Mouse (Mus musculus): ENCODE measurements around the gene Prap1. TPM values are rescaled to one million over a fixed set of nuclear protein-coding genes. Genes with fewer than 3 reads are reported as not detected.

The Prap1 gene
- polyA plus RNA-seq, 1 experiment from 2014 or later: not detected

- peaks cover 5% of the 10 kb centered on the region for H3K4me1 ChIP-seq (ENCODE audit: control insufficient read depth, insufficient read depth, low read length)
- ATAC-seq (ENCODE audit: insufficient number of reproducible peaks, low FRiP score, low TSS enrichment, low read depth) (no peak), DNase-seq (ENCODE audit: low spot score) (no peak)
- H3K9me3 ChIP-seq (ENCODE audit: control insufficient read depth, low read length): no peaks in the 10 kb centered on the region
- H3K27ac ChIP-seq (replicated peaks; ENCODE audit: low read depth, low read length): no peak overlapping the region
- peak overlapping the region; percentile 79 for H3K9ac ChIP-seq (ENCODE audit: low read length)
- no peaks in the 10 kb centered on the region for H3K36me3 ChIP-seq (ENCODE audit: control insufficient read depth, insufficient read depth, low read length)
- WGBS: 21% methylated on average over 7 of the region's 7 CpGs
- peak overlapping the region; percentile 86 for H3K4me2 ChIP-seq (ENCODE audit: low read depth, severe bottlenecking)
- peak overlapping the region; percentile 43 for H3K4me3 ChIP-seq (ENCODE audit: low read depth, low read length)
- H3K27me3 ChIP-seq (ENCODE audit: control insufficient read depth, insufficient read depth, low read length): peaks cover 62% of the 10 kb centered on the region
These were observed 34.7 kb upstream of the Prap1 start for GRCm38 (mm10) chr7:140058528-140058927.

GRCm38 (mm10) chr7:140059601-140060000 lies 33.6 kb upstream of the Prap1 start:
- Histone ChIP-seq H3K4me2 (ENCODE audit: low read depth, severe bottlenecking) (no peak overlapping the region), H3K4me1 (ENCODE audit: control insufficient read depth, insufficient read depth, low read length) (peaks cover 5% of the 10 kb centered on the region), H3K27ac (replicated peaks; ENCODE audit: low read depth, low read length) (no peak overlapping the region), H3K27me3 (ENCODE audit: control insufficient read depth, insufficient read depth, low read length) (peaks cover 66% of the 10 kb centered on the region), H3K9me3 (ENCODE audit: control insufficient read depth, low read length) (no peaks in the 10 kb centered on the region), H3K36me3 (ENCODE audit: control insufficient read depth, insufficient read depth, low read length) (no peaks in the 10 kb centered on the region), H3K9ac (ENCODE audit: low read length) (no peak overlapping the region), H3K4me3 (ENCODE audit: low read depth, low read length) (no peak overlapping the region)
- 35% methylated on average over 4 of the region's 4 CpGs for WGBS
- no peak for ATAC-seq (ENCODE audit: insufficient number of reproducible peaks, low FRiP score, low TSS enrichment, low read depth)
- no peak for DNase-seq (ENCODE audit: low spot score)

GRCm38 (mm10) chr7:140060936-140061831 lies 32.0 kb upstream of the Prap1 start:
- H3K9ac ChIP-seq (ENCODE audit: low read length): peak overlapping the region; percentile 46
- peak overlapping the region; percentile 34 for H3K4me3 ChIP-seq (ENCODE audit: low read depth, low read length)
- H3K9me3 ChIP-seq (ENCODE audit: control insufficient read depth, low read length): no peaks in the 10 kb centered on the region
- ATAC-seq (ENCODE audit: insufficient number of reproducible peaks, low FRiP score, low TSS enrichment, low read depth) (no peak), DNase-seq (ENCODE audit: low spot score) (peak; percentile 70)
- H3K27me3 ChIP-seq (ENCODE audit: control insufficient read depth, insufficient read depth, low read length): peaks cover 63% of the 10 kb centered on the region
- 1% methylated on average over 47 of the region's 47 CpGs for WGBS
- H3K36me3 ChIP-seq (ENCODE audit: control insufficient read depth, insufficient read depth, low read length): no peaks in the 10 kb centered on the region
- no peak overlapping the region for H3K27ac ChIP-seq (replicated peaks; ENCODE audit: low read depth, low read length)
- H3K4me1 ChIP-seq (ENCODE audit: control insufficient read depth, insufficient read depth, low read length): peaks cover 5% of the 10 kb centered on the region
- H3K4me2 ChIP-seq (ENCODE audit: low read depth, severe bottlenecking): peak overlapping the region; percentile 83

- no peak overlapping the region for H3K27ac ChIP-seq (replicated peaks; ENCODE audit: low read depth, low read length)
- peaks cover 58% of the 10 kb centered on the region for H3K27me3 ChIP-seq (ENCODE audit: control insufficient read depth, insufficient read depth, low read length)
- H3K4me2 ChIP-seq (ENCODE audit: low read depth, severe bottlenecking): peak overlapping the region; percentile 83
- DNase-seq (ENCODE audit: low spot score): no peak
- peaks cover 5% of the 10 kb centered on the region for H3K4me1 ChIP-seq (ENCODE audit: control insufficient read depth, insufficient read depth, low read length)
- WGBS: 5% methylated on average over 6 of the region's 6 CpGs
- ATAC-seq (ENCODE audit: insufficient number of reproducible peaks, low FRiP score, low TSS enrichment, low read depth): no peak
- H3K9me3 ChIP-seq (ENCODE audit: control insufficient read depth, low read length): no peaks in the 10 kb centered on the region
- H3K4me3 ChIP-seq (ENCODE audit: low read depth, low read length): peak overlapping the region; percentile 34; the same call in 1 of the 2 replicates
- H3K9ac ChIP-seq (ENCODE audit: low read length): no peak overlapping the region
- H3K36me3 ChIP-seq (ENCODE audit: control insufficient read depth, insufficient read depth, low read length): no peaks in the 10 kb centered on the region
These were observed 31.4 kb upstream of the Prap1 start for GRCm38 (mm10) chr7:140061832-140062130.

GRCm38 (mm10) chr7:140062307-140062706 lies 30.9 kb upstream of the Prap1 start:
- H3K9ac ChIP-seq (ENCODE audit: low read length): no peak overlapping the region
- no peaks in the 10 kb centered on the region for H3K36me3 ChIP-seq (ENCODE audit: control insufficient read depth, insufficient read depth, low read length)
- H3K4me2 ChIP-seq (ENCODE audit: low read depth, severe bottlenecking): no peak overlapping the region
- 18% methylated on average over 11 of the region's 11 CpGs for WGBS
- ATAC-seq (ENCODE audit: insufficient number of reproducible peaks, low FRiP score, low TSS enrichment, low read depth) (no peak), DNase-seq (ENCODE audit: low spot score) (peak; percentile 40)
- peaks cover 54% of the 10 kb centered on the region for H3K27me3 ChIP-seq (ENCODE audit: control insufficient read depth, insufficient read depth, low read length)
- no peaks in the 10 kb centered on the region for H3K9me3 ChIP-seq (ENCODE audit: control insufficient read depth, low read length)
- no peak overlapping the region for H3K4me3 ChIP-seq (ENCODE audit: low read depth, low read length)
- no peak overlapping the region for H3K27ac ChIP-seq (replicated peaks; ENCODE audit: low read depth, low read length)
- peaks cover 5% of the 10 kb centered on the region for H3K4me1 ChIP-seq (ENCODE audit: control insufficient read depth, insufficient read depth, low read length)

GRCm38 (mm10) chr7:140063092-140063491 lies 30.1 kb upstream of the Prap1 start:
- WGBS: 22% methylated on average over 7 of the region's 7 CpGs
- Histone ChIP-seq H3K4me3 (ENCODE audit: low read depth, low read length) (no peak overlapping the region), H3K9ac (ENCODE audit: low read length) (no peak overlapping the region), H3K27ac (replicated peaks; ENCODE audit: low read depth, low read length) (no peak overlapping the region), H3K27me3 (ENCODE audit: control insufficient read depth, insufficient read depth, low read length) (peaks cover 47% of the 10 kb centered on the region), H3K9me3 (ENCODE audit: control insufficient read depth, low read length) (no peaks in the 10 kb centered on the region), H3K36me3 (ENCODE audit: control insufficient read depth, insufficient read depth, low read length) (no peaks in the 10 kb centered on the region), H3K4me2 (ENCODE audit: low read depth, severe bottlenecking) (no peak overlapping the region), H3K4me1 (ENCODE audit: control insufficient read depth, insufficient read depth, low read length) (peaks cover 5% of the 10 kb centered on the region)
- no peak for ATAC-seq (ENCODE audit: insufficient number of reproducible peaks, low FRiP score, low TSS enrichment, low read depth)
- DNase-seq (ENCODE audit: low spot score): peak; percentile 80

- Histone ChIP-seq H3K27ac (replicated peaks; ENCODE audit: low read depth, low read length) (no peak overlapping the region), H3K4me3 (ENCODE audit: low read depth, low read length) (no peak overlapping the region), H3K9me3 (ENCODE audit: control insufficient read depth, low read length) (no peaks in the 10 kb centered on the region), H3K4me2 (ENCODE audit: low read depth, severe bottlenecking) (no peak overlapping the region), H3K36me3 (ENCODE audit: control insufficient read depth, insufficient read depth, low read length) (no peaks in the 10 kb centered on the region), H3K4me1 (ENCODE audit: control insufficient read depth, insufficient read depth, low read length) (no peaks in the 10 kb centered on the region), H3K9ac (ENCODE audit: low read length) (no peak overlapping the region), H3K27me3 (ENCODE audit: control insufficient read depth, insufficient read depth, low read length) (peaks cover 9% of the 10 kb centered on the region; the same call in 1 of the 2 replicates)
- ATAC-seq (ENCODE audit: insufficient number of reproducible peaks, low FRiP score, low TSS enrichment, low read depth) (no peak), DNase-seq (ENCODE audit: low spot score) (no peak)
- WGBS: 63% methylated on average over 6 of the region's 6 CpGs
These were observed 25.8 kb upstream of the Prap1 start for GRCm38 (mm10) chr7:140067397-140067796.

GRCm38 (mm10) chr7:140070042-140070711 lies 23.0 kb upstream of the Prap1 start:
- no peaks in the 10 kb centered on the region for H3K27me3 ChIP-seq (ENCODE audit: control insufficient read depth, insufficient read depth, low read length)
- DNase-seq (ENCODE audit: low spot score) (peak; percentile 40), ATAC-seq (ENCODE audit: insufficient number of reproducible peaks, low FRiP score, low TSS enrichment, low read depth) (no peak)
- 32% methylated on average over 39 of the region's 39 CpGs for WGBS
- H3K36me3 ChIP-seq (ENCODE audit: control insufficient read depth, insufficient read depth, low read length): no peaks in the 10 kb centered on the region
- no peaks in the 10 kb centered on the region for H3K4me1 ChIP-seq (ENCODE audit: control insufficient read depth, insufficient read depth, low read length)
- H3K9ac ChIP-seq (ENCODE audit: low read length): peak overlapping the region; percentile 49; the same call in 1 of the 2 replicates
- no peaks in the 10 kb centered on the region for H3K9me3 ChIP-seq (ENCODE audit: control insufficient read depth, low read length)
- H3K4me2 ChIP-seq (ENCODE audit: low read depth, severe bottlenecking): peak overlapping the region; percentile 50
- no peak overlapping the region for H3K27ac ChIP-seq (replicated peaks; ENCODE audit: low read depth, low read length)
- H3K4me3 ChIP-seq (ENCODE audit: low read depth, low read length): peak overlapping the region; percentile 20

Data from limb, embryonic 11.5 days (tissue).